Mouse (Mus musculus): ENCODE data around the gene Phpt1. TPM values are rescaled to one million over a fixed set of nuclear protein-coding genes. Genes with fewer than 3 reads are reported as not detected.
"Not testable (repeated sequence)": the region's sequence is repeated elsewhere in the genome, so short reads cannot be mapped to it uniquely, and the experiment has no call there.

Gene Phpt1
- polyA plus RNA-seq, 1 experiment from 2014 or later = 165 TPM

DNA sequence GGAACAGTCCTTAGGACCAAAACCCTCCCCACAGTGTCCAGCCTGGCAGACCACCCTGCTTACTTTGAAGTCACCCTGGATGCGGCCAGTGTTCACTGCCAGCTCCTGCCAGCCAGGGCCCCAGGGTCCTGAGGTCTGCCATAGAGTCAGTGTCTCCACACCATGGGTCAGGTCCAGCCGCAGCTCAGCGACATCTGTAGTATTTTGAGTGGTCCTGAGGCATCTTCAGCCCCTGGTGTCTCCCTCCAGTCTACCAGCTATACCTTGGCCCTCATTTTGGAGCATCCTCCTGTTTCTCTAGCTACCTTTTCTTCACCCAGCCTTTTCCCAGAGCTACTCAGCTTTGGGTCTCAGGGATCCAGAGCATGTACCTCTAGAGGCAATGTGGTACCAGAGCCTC lies 5.7 kb downstream of the Phpt1 start:
- no peaks in the 10 kb centered on the region for H3K9me3 ChIP-seq
- H3K27me3 ChIP-seq (ENCODE audit: poor library complexity, severe bottlenecking) = no peaks in the 10 kb centered on the region
- 85% methylated on average over 3 of the region's 3 CpGs for WGBS
- H3K4me3 ChIP-seq = no peak overlapping the region
- H3K4me1 ChIP-seq = peaks cover 18% of the 10 kb centered on the region
- no peak overlapping the region for H3K27ac ChIP-seq
- no peak for DNase-seq (ENCODE audit: extremely low spot score, low spot score)
- H3K36me3 ChIP-seq (replicated peaks) = peaks cover 90% of the 10 kb centered on the region

DNA sequence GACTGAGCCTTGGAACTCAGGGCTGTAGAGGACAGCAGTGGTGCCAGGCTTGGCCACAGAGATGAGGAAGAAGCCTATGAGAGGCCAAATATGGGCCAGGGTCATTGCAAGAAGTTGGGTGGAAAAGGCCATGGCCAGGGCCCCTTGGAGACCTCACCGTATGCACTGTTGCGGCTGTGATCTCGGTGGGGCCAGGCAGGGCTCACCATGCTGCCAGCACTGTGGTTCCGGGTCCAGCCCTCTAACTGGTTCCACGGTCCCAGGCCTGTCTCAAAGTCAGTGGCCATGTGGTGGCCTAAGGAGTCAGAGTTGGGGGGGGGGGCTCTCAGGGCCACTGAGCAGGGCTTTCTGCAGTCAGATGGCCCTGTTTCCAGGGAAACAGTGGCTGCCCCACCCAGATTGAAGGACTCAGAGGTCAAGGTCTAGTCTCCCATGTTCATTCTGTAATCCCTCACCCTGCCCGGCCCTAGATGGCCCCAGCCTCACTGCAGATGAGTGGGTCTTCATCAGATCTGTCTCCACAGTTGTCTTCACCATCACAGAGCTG lies 6.5 kb downstream of the Phpt1 start:
- Histone ChIP-seq H3K4me3 (no peak overlapping the region), H3K9me3 (no peaks in the 10 kb centered on the region), H3K36me3 (replicated peaks) (peaks cover 98% of the 10 kb centered on the region), H3K27me3 (ENCODE audit: poor library complexity, severe bottlenecking) (no peaks in the 10 kb centered on the region), H3K27ac (no peak overlapping the region), H3K4me1 (peaks cover 10% of the 10 kb centered on the region)
- DNase-seq (ENCODE audit: extremely low spot score, low spot score) = no peak
- WGBS = 93% methylated on average over 6 of the region's 6 CpGs

DNA sequence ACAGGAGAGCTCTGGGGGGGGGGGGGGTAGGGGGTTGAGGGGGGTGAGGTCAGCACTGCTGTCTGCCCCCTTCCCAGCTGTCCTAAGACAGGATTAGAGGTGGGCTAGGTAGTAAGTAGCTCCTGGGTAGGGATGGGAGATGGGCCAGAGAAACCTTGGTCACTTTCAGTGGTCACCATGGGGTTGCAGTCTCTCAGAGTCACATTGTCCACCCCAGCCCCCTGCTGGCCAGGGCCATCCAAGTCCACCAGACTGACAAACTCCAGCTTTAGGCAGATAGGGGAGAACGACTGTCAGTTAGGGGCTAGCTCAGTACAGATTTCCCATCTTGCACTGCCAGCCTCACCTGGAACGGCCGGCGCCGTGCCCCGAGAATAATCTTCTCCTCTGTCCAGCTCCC lies 8.5 kb downstream of the Phpt1 start:
- H3K36me3 ChIP-seq (replicated peaks) = peaks cover 100% of the 10 kb centered on the region
- WGBS = 84% methylated on average over 6 of the region's 6 CpGs
- no peaks in the 10 kb centered on the region for H3K4me1 ChIP-seq
- H3K4me3 ChIP-seq = no peak overlapping the region
- H3K27ac ChIP-seq = no peak overlapping the region
- no peaks in the 10 kb centered on the region for H3K9me3 ChIP-seq
- no peaks in the 10 kb centered on the region for H3K27me3 ChIP-seq (ENCODE audit: poor library complexity, severe bottlenecking)
- DNase-seq (ENCODE audit: extremely low spot score, low spot score) = no peak

DNA sequence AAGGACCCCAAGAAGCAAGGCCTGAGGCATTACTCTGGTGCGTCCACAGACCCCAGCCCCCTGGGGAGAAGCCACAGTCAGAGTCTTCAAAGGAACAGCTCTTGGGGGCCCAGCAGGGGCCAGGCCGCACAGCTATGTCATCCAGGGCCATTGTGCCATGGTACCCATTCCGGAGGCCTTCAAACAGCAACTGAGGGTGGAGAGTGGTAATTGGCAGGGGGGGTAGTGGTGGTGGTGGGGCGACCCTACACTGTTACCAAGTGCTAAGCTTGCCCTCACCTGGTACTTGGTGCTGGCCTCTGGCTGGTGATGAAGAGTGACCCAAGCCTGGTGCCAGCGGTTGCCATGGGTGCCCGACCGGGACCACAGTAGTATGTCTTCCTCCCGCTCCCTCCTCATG lies 9.3 kb downstream of the Phpt1 start:
- Histone ChIP-seq H3K27me3 (ENCODE audit: poor library complexity, severe bottlenecking) (no peaks in the 10 kb centered on the region), H3K9me3 (no peaks in the 10 kb centered on the region), H3K4me3 (no peak overlapping the region), H3K27ac (no peak overlapping the region), H3K36me3 (replicated peaks) (peaks cover 100% of the 10 kb centered on the region), H3K4me1 (no peaks in the 10 kb centered on the region)
- WGBS = 87% methylated on average over 8 of the region's 8 CpGs
- DNase-seq (ENCODE audit: extremely low spot score, low spot score) = no peak

DNA sequence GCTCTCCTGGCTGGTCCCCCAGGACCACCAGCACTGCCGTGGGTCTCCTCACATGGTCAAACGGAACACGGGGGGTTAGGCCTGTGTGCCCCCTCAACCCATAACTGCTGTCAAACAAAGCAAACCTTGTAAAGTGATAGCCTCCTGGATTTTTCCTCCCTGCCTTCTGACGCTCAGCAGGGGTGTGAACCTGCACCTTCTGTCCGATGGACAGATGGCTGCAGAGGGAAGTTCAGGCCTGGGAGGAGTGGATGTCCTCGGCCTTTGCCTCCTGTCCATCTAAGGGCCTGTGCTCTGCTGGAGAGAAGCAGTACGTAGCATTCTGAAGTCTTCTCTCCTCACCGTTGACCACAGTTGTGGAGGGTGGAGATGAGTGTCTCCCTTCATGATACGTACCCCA lies 13.1 kb downstream of the Phpt1 start:
- H3K4me1 ChIP-seq = peaks cover 20% of the 10 kb centered on the region
- no peaks in the 10 kb centered on the region for H3K9me3 ChIP-seq
- H3K36me3 ChIP-seq (replicated peaks) = peaks cover 72% of the 10 kb centered on the region
- 95% methylated on average over 9 of the region's 9 CpGs for WGBS
- H3K27me3 ChIP-seq (ENCODE audit: poor library complexity, severe bottlenecking) = no peaks in the 10 kb centered on the region
- H3K4me3 ChIP-seq = no peak overlapping the region
- no peak for DNase-seq (ENCODE audit: extremely low spot score, low spot score)
- H3K27ac ChIP-seq = no peak overlapping the region

DNA sequence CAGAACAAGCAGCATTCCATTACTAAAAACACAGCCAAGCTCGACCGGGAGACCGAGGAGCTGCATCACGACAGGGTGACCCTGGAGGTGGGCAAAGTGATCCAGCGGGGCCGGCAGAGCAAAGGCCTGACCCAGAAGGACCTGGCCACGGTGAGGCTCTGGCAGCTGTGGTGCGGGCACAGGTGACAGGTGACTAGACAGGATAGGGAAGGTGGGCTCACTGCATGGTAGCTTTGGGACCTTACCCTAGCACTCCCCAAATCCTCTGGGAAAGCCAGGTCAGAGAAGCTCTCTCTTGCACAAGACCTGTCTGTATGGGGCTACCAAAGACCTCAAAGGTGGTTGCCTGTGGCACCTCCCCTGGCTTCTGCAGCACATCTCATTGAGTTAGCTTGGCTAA lies 14.5 kb downstream of the Phpt1 start:
- H3K4me1 ChIP-seq = peaks cover 25% of the 10 kb centered on the region
- no peak for DNase-seq (ENCODE audit: extremely low spot score, low spot score)
- no peak overlapping the region for H3K27ac ChIP-seq
- H3K36me3 ChIP-seq (replicated peaks) = peaks cover 58% of the 10 kb centered on the region
- H3K27me3 ChIP-seq (ENCODE audit: poor library complexity, severe bottlenecking) = no peaks in the 10 kb centered on the region
- WGBS = 93% methylated on average over 8 of the region's 8 CpGs
- H3K9me3 ChIP-seq = no peaks in the 10 kb centered on the region
- no peak overlapping the region for H3K4me3 ChIP-seq

DNA sequence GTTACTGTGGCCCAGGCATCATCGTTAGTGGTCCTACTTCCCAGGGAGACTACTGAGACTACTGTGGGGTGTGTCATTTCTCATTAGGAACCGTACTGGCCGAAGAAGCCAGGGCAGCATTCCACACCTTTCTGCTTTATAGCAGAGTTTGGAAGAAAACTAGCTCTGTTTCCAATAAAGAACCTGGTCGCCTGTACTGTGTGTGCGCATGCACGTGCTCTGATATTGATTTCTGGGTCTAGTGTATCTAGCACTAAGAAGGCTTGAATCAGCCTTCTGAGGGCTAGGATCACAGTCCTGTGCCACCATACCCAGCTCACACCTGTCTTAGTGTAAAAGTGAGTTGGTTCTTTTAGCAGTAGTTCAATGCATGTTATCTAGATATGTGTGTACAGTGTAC lies 16.2 kb downstream of the Phpt1 start:
- H3K4me1 ChIP-seq = peaks cover 25% of the 10 kb centered on the region
- DNase-seq (ENCODE audit: extremely low spot score, low spot score) = no peak
- peak overlapping the region; percentile 98 for H3K4me3 ChIP-seq
- no peaks in the 10 kb centered on the region for H3K27me3 ChIP-seq (ENCODE audit: poor library complexity, severe bottlenecking)
- H3K27ac ChIP-seq = no peak overlapping the region
- 88% methylated on average over 6 of the region's 6 CpGs for WGBS
- peaks cover 40% of the 10 kb centered on the region for H3K36me3 ChIP-seq (replicated peaks)
- H3K9me3 ChIP-seq = no peaks in the 10 kb centered on the region

DNA sequence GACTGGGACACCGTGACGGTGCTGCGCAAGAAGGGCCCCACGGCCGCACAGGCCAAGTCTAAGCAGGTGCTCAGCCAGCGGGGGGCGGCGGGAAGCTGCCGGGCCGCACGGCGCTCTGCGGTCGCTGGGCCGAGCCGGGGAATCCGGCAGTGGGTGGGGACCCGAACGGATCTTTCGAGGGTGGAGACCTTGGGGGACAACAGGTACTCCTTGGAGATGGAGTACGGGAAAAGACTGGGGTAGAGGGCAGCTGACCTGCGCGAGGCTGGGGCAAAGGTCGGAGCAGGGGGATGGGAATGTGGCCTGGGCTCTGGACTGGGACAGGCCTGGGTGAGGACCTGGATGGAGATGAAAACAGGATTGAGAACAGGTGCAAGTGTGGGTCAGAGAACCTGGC lies 17.1 kb downstream of the Phpt1 start:
- H3K9me3 ChIP-seq = no peaks in the 10 kb centered on the region
- WGBS = under 1% methylated on average over 24 of the region's 24 CpGs
- peaks cover 32% of the 10 kb centered on the region for H3K36me3 ChIP-seq (replicated peaks)
- no peaks in the 10 kb centered on the region for H3K27me3 ChIP-seq (ENCODE audit: poor library complexity, severe bottlenecking)
- H3K27ac ChIP-seq = peak overlapping the region; percentile 92
- H3K4me1 ChIP-seq = peaks cover 25% of the 10 kb centered on the region
- H3K4me3 ChIP-seq = peak overlapping the region; percentile 98
- no peak for DNase-seq (ENCODE audit: extremely low spot score, low spot score)

DNA sequence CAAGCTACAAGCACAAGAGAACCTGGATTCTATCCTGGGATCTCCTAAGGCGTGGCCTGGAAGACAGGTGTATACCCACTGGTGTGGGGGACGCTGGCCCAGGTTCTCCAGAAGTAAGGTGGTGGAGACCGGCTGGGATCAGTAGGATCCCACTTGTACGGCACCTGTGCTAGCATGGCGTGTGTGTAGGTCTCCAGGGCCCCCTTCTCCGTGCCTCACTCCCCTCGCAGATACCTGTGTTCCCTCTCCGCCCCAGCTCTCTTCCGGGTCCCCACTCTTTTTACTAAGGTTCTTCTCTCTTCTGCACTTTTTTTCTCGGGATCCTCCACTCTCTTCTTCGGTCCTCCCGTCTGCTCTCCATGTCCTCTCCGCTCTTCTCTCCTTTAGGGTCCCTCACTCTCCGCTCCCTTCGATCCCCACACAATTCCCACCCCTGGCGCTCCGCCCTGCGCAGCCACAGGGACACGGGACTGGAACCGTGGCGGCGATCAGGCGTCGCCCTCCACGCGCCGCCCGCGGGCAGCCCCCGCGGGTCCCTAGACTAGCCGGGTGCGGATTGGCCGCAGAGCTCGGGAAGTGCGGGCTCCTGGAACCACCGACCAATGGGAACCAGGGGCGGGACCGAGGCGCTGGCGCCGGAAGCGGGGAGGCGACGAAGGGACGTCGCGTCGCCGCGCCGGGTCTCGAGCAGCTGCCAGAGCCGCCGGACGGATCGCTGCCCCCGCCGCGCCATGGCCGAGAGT lies 17.6 kb downstream of the Phpt1 start, which contains the start of gene Edf1:
Gene Edf1 (plus strand): TSS at position 627 of the 743 bp plus-strand sequence.
- Histone ChIP-seq H3K4me3 (peak within 1 kb of the TSS; percentile 98), H3K36me3 (replicated peaks) (peaks cover 27% of the 10 kb centered on the region), H3K9me3 (no peaks in the 10 kb centered on the region), H3K27me3 (ENCODE audit: poor library complexity, severe bottlenecking) (no peaks in the 10 kb centered on the region), H3K27ac (peak within 1 kb of the TSS; percentile 92), H3K4me1 (peaks cover 25% of the 10 kb centered on the region)
- peak; percentile 92 for DNase-seq (ENCODE audit: extremely low spot score, low spot score)
- WGBS = 1% methylated on average over 61 of the region's 61 CpGs

DNA sequence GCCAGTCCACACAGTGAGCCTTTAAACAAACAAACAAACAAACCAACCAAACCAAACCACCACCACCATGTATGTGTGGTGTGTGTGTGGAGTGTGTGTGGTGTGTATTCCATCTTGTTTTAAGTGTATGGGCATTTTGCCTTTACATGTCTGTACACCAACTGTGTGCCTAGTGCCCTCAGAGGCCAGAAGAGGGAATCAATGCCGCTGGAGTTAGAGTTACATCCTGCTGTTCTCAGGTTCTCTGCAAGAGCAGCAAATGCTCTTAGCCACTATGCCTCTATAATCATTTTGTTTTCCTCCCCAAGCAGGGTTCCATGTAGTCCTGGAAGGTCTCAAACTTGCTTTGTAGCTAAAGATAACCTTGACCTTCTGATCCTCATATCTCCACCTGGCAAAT lies 18.7 kb downstream of the Phpt1 start:
- Histone ChIP-seq H3K27ac (no peak overlapping the region), H3K9me3 (no peaks in the 10 kb centered on the region), H3K27me3 (ENCODE audit: poor library complexity, severe bottlenecking) (no peaks in the 10 kb centered on the region), H3K4me3 (no peak overlapping the region), H3K4me1 (peaks cover 25% of the 10 kb centered on the region), H3K36me3 (replicated peaks) (peaks cover 16% of the 10 kb centered on the region)
- 68% methylated on average over 1 of the region's 1 CpGs for WGBS
- no peak for DNase-seq (ENCODE audit: extremely low spot score, low spot score)

DNA sequence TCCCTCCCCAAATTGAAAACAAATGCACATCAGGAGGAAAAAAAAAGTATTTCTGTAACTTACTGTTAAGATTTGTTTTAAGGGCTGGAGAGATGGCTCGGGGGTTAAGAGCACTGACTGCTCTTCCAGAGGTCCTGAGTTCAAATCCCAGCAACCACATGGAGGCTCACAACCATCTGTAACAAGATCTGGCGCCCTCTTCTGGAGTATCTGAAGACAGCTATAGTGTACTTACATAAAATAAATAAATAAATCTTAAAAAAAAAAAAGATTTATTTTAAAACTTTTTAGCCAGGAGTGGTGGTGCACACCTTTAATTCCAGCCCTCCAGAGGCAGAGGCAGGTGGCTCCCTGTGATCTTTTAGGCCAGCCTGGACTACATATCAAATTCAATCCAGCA lies 19.5 kb downstream of the Phpt1 start:
- not testable (repeated sequence) for H3K4me3 ChIP-seq; H3K9me3 ChIP-seq; H3K27ac ChIP-seq; H3K27me3 ChIP-seq (ENCODE audit: poor library complexity, severe bottlenecking); DNase-seq (ENCODE audit: extremely low spot score, low spot score); H3K36me3 ChIP-seq (replicated peaks)
- 46% methylated on average over 2 of the region's 2 CpGs for WGBS
- peaks cover 25% of the 10 kb centered on the region for H3K4me1 ChIP-seq

DNA sequence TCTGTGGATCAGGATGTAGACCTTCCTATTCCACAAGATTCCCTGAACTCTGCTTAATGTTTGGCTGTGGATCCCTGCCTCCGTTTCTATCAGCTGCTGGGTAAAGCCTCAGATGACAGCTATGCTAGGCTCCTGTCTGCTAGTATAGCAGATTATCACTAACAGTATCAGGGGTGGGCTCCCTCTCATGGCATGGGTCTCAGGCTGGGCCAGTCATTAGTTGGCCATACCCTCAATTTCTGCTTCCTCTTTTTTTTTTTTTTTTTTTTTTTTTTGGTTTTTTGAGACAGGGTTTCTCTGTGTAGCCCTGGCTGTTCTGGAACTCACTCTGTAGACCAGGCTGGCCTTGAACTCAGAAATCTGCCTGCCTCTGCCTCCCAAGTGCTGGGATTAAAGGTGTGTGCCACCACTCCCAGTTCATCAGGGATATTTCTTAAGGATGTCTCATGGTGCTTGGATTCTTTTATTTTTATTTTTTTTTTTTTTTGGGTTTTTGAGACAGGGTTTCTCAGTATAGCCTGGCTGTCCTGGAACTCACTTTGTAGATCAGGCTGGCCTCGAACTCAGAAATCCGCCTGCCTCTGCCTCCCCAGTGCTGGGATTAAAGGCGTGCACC lies 21.7 kb downstream of the Phpt1 start:
- not testable (repeated sequence) for H3K27me3 ChIP-seq (ENCODE audit: poor library complexity, severe bottlenecking); DNase-seq (ENCODE audit: extremely low spot score, low spot score); H3K36me3 ChIP-seq (replicated peaks); H3K4me3 ChIP-seq; H3K9me3 ChIP-seq; H3K27ac ChIP-seq
- WGBS = 82% methylated on average over 4 of the region's 4 CpGs
- peaks cover 14% of the 10 kb centered on the region for H3K4me1 ChIP-seq

DNA sequence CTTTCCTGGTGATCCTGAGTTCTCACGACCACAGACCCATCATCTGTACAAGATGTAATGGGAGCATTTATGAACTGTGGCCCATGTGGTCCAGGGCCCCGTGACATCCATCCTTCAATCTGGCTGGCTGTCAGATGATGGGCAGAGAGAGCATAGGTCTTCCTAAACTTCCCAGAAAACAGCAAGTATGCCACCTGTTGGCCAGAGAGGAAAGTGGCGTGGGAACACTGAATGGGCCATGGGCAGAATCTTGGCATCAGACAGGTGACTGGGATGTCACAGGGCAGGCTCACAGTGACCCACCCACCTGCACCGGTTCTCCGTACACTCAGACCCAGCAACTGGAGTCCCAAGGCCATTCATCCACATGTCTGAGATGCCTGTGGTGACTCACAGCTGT lies 23.8 kb downstream of the Phpt1 start:
- Histone ChIP-seq H3K36me3 (replicated peaks) (no peaks in the 10 kb centered on the region), H3K4me1 (peaks cover 10% of the 10 kb centered on the region), H3K27ac (no peak overlapping the region), H3K4me3 (no peak overlapping the region), H3K9me3 (no peaks in the 10 kb centered on the region), H3K27me3 (ENCODE audit: poor library complexity, severe bottlenecking) (no peaks in the 10 kb centered on the region)
- WGBS = 36% methylated on average over 5 of the region's 5 CpGs
- no peak for DNase-seq (ENCODE audit: extremely low spot score, low spot score)
